Mouse (Mus musculus) megakaryocyte, embryonic 14.5 days (primary cell): Measurements from ENCODE around the gene Cyp39a1.

Experiments
- FLI1 ChIP-seq: IDR thresholded peaks from 2 replicates; pipeline ENCODE4 v1.6.1; 2012; ENCODE audit warnings: low read length, inconsistent platforms, mixed read lengths
- GATA1 ChIP-seq: IDR thresholded peaks from 3 replicates; pipeline ENCODE4 v1.6.1; 2012; ENCODE audit warnings: mixed read lengths, low read length, inconsistent platforms, borderline replicate concordance

DNA sequence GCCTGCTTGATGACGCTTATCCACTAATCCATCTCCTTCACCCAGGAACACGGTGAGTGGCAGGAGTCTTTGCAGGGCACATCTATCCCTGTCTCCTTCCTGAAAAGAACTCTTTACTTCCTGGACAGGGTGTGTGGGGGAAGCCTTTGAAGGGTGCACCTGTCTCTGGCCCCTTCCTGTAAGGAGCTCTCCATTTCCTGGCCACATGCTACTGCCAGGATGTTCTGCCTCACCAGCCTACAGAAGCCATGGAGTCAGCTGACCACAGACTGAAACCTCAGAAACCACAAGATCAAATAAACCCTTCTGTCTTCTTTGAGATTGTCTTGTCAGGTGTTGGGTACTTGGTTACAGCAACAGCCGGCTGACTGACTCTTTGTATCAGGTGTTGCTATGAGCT lies 22.1 kb upstream of the Cyp39a1 start:
- no peak for TF ChIP-seq GATA1
- TF ChIP-seq FLI1 = no peak
